Mouse (Mus musculus): Measurements from ENCODE around the gene Tmem200b.

Gene Tmem200b

DNA sequence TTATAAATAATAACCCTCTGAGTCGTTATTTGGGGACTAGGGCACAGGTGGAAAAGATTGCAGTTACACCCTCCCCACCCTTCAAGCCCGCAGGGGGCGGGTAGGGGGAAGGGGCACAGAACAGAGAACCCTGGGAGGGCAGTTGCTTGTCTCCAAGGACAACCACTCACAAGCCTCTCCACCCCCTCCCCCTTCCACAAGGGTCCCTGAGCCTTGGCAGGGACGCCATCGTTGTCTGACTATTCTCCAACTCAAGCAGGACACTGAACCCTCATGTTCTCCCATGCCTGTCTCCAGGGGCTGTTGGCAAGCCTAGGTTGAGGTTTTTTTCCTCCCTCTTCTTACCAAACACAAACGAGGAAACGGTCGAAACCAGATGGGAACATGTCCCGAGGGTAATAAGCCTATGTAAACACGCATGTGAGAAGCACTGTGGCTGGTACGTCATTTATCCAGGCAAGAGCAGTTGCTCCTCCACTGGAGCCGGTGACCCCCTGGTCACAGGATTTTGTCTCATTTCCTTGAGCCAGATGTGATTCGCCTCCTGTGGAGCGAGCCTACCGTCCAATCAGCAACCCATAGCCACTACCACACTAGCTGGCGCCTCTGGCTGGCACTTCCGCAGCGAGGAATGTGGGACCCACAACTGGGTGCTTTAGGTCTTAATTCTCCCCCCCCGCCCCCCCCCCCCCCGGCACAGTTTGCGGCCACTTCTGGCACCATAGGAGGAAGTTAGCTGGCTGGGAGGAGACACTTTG is 11.2 kb upstream of the Tmem200b start:
- DNase-seq (ENCODE audit: low read depth): no peak

DNA sequence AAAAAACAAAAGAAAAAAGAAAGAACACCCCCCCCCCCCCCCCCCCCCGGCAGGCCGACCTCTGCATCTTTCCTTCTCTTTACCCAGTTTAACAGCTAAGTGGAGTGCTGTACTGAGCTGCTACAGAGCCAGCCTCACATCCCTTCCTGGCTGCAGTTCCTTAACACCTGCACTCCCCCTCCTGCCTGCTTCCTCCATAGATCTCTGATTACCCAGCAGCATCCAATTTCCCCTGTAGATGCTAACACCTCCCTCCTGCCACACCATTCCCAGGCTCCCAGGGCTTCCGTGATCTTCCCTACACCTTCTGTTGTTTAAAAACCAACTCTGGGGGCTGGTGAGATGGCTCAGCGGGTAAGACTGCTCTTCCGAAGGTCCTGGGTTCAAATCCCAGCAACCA is 10.1 kb upstream of the Tmem200b start:
- no peak for DNase-seq (ENCODE audit: low read depth)

DNA sequence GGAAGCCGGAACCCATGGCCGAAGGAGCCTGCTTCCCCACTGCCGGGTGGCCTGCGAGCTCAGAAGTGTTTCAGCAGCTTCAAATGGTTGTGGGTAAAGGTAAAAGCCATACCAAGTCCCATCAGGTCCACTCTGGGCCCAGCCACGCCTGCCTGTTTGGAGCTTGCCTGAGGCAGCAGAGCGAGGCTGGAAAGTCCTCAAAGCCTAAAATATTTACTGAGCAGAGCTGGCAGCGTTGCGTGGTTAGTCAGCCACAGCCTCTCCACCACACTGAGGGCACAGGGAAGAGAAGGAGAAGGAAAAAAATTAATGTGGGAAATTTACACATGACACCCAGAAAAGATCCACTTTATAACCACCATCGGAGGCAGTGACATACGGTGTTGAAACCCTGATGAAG is 8.0 kb upstream of the Tmem200b start:
- DNase-seq (ENCODE audit: low read depth): no peak

DNA sequence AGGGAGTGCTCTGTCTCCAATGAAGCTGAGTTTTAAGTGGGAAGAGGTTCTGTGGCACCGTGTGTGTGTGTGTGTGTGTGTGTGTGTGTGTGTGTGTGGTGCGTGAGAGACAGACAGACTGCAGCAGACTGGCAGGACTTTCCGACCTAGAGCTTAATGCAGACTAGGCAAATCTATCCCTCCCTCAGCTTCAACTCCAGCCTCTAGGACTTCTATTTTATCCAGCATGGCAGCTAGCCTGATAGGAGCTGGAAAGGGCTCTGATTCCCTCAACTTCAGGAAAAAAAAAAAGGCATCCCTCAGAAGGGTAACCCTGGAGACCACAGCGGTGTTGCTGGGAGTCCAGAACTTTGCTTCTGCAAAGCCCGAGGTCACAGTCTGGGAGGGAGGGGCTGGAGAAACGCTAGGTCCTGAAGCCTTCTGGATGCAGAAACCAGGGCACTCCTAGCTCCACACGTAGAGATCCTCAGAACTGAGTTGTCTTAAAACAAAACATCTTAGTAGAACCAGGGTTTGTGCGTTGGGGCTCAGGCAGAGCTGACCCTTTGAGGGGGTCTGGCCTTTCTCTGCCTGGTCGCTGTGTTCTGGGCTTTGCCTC is 7.4 kb upstream of the Tmem200b start:
- DNase-seq (ENCODE audit: low read depth): no peak

DNA sequence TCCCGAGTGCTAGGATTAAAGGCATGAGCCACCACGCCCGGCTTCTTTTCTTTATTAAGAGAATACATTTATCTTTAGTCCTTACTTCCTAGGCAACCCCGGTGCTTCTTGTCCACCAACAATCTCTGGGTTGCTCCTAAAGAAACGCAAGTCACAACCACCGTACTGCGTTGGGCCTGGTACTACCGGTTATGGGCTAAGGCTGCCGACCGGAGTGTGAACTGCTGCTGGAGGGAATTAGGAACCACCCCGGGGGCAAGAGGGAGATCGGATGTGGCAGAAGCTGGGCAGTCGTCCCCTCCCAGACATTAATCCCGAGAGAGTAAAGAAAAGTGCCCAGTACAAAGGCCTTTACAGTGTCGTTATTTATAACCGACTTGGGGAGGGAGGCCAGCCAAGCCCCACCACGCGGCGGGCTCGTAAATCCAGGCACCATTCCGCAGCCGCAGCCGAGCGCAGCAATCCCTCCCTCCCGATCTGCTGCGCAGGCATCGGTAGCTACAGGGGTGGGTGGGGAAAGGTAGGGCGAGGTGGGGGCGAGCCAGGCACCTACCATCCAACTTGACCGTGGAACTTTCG is 6.6 kb upstream of the Tmem200b start:
- no peak for DNase-seq (ENCODE audit: low read depth)

DNA sequence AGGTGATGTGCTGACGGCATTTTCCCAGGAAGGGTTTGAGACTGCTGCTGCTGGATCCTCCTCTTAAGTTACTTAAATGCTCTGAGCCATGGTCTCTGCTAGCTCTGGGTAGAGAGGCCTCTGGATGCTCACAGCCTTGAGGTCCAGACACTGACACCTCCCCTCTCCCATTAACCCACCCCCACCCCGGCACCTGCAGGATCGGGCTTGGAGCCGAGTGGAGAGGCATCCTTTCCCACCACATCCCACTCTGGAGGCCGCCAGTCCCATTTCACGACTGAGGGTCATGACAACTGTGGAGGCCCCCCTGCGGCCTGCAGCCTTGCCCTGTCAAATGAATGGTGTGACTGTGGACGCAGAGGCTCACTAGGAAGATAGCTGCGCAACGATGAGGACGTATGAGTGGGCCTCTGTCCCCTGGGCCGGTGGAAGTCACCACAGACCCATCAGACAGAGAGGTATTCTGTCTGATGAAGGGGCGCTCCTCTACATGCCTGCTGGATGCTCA is 5.7 kb upstream of the Tmem200b start:
- no peak for DNase-seq (ENCODE audit: low read depth)

DNA sequence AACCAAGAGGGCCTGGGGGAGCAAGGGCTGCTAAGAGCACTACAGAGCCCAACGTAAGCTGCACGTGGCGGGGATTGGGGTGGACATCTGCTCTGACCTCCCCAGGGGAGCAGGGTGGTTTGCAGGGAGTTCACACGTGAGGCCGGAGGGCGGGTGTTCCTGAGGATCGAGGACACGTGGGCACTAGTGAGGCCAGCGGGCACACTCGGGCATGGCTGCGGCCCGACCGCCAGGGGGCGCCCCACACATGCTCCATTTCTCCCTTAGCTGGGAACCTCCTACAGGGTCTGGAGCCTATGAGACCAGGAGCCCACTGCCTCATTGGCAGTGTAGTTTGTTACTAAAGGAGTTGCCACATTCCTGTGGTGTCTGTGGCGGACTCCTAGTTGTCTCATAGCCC is 5.1 kb upstream of the Tmem200b start:
- DNase-seq (ENCODE audit: low read depth): peak; percentile 51

DNA sequence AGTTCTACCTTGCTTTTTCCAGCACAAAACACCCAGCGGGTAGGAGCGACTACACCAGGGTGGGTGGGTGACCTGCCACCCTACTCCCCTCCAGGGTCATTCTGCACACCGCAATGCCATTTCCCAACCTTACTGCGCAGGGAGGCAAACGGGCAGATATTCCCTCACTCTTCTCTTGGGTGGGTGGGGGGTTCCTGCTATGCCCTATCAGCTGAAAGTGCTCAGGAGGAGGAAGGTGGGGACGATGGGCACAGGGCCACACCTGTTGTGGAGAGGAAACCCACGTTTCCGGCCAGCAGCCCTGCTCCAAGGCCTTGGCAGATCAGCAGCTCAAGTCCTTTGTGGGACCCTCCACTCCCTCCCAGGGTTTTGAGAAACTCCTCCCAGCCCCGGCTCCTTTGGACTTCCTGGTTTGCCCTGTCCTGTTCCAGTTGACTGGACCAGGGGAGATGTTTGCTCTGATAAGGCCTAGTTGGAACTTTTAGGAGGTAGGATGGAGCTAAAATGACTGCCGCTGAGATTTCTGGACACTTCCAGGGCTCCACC is 4.5 kb upstream of the Tmem200b start:
- DNase-seq (ENCODE audit: low read depth): no peak

DNA sequence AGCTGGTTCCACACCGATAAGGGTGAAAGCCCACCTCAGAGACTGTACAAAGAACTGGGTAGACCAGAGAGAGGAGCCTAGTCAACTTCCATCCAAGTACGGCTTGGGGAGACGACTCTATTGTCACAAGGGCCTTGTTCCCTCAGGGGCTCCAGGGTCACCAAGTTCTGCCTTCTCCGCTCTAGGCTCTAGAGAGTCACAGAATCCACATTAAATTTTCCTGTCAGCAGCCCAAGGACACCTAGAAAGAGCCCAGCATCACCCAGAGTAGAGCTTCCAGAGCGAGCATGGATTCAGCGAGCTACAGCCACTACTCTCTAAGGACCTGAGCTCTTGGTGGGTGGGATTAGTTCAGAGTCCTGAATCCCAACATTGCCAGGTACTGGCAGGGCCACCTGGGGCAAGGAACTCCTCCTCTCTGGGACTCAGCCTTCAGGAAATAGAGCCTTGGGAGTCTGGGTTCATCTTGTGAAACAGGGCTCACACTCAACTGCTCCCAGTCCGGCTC is 3.5 kb upstream of the Tmem200b start:
- DNase-seq (ENCODE audit: low read depth): no peak

DNA sequence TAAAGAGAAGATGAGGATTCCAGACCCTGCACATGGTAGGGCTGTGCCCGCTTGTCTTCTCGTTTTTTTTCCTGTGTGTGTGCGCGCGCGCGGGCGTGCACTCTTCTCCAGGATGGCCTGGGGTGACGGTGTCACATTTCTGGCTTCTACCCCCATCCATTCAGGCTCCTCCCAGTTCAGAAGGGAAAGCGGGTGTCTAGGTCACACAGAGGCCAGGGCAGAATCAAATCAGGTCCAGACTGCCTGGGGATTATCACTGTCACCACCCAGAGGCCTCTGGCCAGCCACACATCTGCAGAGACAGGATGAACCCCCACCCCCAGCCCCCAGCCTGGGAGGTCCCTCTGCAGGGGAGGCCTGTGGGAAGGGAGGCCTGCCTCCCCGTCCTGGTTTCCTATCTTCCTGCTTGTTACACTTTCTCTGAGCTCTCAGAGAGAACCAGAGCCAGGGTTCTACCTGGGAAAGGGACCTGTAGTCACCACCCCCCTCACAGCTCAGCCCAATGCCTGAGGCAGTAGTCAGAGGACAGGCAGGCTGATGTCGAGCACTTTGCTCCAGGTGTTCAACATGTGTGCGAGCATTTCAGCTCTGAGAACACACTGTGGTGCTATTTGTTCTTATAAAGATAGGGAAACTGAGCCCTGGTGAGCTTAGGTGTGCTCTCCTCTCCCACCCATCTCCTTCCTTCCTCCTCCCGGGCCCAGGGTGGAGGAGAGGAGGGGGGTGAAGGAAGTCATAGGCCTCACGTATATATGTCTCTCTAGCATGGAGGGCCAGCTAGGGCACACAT is 2.7 kb upstream of the Tmem200b start:
- no peak for DNase-seq (ENCODE audit: low read depth)

DNA sequence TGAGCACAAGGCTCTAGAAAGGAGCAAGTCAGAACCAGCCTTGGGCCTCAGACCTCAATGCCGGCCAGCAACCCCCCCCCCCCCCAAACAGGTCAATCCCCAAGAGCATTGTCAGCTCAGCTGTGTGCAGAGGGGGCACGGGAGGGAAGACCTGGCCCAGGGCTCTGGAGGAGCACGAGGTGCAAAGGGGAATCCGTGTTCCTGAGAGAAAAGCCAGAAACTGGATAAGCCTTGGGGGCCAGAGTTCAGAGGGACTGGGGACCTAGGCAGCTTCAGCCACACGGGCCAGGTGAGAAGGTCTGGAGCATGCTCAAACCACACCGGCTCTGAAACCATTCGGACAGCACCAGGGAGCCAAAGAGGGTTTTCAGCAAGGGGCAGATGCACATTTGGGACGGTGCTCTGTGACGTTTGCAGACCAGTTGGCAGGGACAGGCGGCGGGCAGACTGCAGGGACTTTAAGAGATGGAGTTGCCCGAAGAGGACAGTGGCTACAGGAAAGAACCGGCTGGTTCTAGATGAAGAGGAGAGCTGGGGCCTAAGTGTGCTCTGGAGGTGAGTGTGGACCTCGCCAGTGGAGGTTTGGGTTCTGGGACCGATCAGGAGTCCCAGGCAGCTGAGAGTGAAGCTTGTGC is 1.9 kb upstream of the Tmem200b start:
- DNase-seq (ENCODE audit: low read depth): no peak

DNA sequence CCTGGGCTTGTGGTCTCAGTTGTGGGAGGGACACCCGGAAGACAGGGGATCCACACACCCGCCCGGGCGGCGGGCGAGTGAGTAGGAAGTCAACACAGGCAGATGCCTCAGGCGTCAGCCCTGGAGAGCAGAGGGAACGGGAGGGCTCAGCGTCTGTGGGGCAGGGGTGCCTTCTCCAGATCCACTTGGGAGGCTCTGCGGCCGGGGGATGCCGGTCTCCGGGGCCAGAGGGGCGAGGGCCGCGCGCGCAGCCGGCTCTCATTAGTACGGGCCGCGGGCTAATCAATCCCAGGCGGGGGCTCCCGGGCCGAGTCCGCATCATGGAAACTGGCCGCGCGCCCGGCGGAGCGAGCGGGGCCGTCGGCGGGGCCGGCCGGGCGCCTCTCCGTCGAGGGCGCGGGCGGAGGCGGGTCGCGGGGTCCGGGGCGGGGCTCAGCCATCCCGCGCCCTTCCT is 1.4 kb upstream of the Tmem200b start:
- no peak for DNase-seq (ENCODE audit: low read depth)

DNA sequence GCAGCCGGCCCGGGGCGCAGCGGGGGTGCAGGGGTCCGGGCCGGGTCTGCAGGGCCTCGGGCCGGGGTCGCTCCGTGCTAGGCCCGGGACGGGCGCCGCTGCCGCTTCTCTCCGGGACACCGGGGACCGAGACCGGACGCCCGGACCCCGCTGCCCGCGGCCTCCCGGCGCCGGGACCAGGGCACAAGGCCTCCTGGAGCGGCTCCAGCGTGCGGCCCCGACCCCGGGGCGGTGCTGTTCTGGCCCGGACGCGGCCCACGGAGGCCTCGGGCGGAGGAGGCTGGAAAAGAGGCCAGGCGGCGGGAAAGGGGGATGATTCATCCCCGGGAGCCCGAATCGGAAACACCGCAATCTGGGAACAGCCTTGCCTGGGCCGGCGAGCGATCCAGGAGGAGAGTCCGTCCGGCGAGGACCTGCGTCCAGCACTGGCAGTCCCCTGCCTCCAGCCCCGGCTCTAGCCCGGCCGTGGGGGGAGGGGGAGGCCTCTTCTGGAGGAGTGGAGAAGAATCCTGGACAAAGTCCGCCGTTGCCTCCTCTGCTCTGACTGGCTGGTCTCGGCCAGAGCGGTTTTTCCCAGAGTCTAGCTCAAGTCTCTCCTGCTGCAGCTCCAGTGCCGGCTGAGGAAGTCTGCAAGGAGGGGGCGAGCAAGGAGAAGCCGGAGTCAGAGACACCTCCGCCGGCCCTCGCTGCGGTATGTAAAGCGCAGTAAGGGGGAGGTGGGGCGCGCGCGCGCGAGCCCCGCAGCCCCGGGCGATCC is 798 bp upstream of the Tmem200b start:
- no peak for DNase-seq (ENCODE audit: low read depth)

DNA sequence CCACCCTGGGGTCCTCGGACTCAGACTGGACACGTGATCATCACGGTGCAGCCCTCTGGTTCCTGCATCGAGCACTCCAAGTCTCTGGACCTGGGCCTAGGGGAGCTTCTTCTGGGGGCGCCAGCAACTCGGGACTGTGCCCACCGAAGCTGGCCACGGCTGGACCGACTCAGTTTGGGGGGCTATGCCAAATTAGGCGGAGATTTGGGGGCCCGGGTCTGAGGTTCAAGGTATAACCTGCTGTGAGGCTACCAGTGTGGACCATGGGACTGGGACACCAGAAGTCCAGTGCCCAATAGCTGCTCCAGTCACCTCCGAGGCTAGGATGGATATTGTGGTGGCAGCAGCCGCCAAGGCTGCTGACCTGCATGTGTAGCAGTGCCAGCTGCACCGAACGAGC is 833 bp downstream of the Tmem200b start:
- DNase-seq (ENCODE audit: low read depth): no peak

DNA sequence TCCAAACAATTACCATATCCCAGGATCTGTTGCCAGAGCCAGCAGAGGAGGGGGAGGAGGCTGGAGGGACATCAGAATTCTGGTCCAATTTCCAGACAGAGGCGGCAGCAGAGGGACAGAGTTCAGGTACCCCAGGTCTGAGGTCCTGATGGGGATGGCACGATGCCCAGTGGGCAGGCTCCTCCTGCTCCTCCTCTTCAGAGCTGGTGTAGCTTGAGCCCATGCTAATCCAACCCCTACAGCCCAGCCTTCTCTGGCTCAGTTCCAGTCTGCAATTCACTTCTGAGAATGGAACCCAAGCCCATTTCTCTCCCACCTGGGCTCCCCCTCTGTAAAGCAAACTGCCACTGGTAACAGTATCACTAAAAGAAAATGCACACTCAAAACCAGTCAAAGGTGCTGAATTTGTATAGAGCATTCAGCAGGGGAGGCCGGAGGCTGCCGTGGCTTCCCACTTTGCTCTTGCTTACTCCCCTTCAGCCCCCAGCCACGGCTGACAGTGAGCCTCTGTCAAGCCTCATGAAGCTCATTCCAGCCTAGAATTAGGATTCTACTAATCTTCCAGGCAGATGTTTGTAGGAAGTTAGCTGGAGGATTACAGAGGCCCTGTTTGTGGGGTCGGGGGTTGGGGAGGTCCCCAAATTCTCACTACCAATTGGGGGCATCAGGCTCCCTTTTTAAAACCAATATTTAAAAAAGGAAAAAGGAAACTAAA is 2.7 kb downstream of the Tmem200b start:
- DNase-seq (ENCODE audit: low read depth): no peak

DNA sequence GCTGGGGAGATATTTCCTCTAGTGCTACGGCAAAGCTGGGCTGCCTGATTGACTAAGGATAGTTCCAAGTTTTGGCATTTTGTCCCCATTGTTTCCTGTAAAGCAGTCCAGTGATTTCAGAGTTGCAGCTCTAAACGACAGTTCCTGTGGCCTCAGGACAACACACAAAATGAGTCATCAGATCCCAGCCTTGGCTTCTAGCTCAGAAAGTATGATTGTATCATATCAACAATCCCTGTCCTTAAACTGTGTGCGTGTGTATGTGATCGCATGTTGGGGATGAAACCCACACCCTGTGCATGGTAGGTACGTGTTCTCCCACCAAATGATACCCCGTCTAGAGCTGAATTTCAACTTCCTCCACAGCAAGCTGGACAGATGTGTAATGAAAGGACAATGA is 7.6 kb downstream of the Tmem200b start:
- DNase-seq (ENCODE audit: low read depth): no peak

DNA sequence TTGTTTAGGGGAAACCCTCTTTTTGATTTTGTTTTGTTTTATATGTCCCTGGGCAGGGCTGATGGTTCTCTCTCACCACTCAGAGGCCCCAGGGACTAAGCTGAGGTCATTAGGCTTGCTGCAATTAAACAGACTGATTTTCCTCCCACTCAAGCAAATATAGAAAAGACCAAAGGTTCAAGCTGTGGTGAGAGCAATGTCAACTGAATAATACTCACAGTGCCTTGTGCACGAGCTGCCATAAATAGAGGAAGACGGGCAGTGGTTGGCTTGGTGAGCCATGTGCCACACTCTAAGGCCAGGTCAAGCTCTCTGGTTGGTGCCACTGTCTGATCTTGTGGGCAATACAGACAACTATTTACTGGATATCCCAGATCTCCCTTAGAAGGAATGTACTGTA is 17.9 kb downstream of the Tmem200b start:
- no peak for DNase-seq (ENCODE audit: low read depth)

DNA sequence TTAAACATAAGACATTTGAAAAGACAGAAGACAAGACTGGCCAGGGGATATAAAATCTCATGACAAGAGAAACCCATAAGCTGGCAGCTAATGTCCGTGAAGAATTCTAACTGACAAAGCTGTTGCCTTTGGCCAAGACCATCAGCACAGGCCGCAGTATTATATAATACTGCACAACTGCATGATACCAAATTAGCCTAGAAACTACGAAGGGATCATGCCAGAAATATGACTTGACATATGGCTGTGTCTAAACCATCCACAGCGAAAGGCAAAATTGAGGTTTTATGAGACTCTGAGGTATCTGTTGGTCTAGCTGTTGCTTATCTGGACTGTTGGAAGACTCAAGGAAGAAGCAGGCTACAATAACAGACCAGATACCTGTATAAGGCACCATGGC is 19.3 kb downstream of the Tmem200b start:
- no peak for DNase-seq (ENCODE audit: low read depth)

DNA sequence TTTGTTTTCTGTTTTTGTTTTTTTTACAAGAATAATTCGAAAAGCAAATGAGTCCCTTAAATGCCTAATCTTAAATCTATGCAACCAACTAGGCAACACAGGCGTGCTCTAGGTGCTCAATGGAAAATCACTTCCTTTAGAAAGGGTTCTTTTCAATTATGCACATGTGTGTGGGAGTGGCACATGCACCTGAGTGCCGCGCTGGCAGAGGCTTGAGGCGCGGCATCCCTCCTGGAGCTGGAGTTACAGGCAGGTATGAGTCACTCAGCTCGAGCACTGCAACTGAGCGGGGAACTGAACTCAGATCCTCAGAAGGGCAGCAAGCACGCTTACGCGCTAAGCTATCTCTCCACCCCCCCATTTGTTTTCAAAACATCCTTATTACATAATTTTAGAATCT is 26.3 kb downstream of the Tmem200b start:
- no peak for DNase-seq (ENCODE audit: low read depth)

DNA sequence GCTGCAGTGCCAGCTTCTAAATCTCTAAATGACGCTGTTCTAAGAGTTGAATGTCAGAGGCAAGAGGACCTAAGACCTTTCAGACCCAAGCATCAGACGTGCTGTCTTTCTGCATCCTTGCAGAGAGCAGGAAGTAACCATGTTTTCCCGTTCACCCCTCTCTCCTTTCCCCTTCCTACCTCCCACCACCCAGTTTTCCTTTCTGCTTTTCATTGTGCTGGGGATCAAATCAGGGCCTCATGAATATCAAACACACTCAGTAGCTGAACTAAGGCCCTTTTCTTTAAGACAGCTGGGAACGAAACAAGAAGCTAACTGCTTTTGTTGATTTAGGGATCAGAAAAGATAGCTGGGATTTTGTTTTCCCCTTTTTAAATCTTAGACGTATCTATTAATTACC is 28.3 kb downstream of the Tmem200b start:
- DNase-seq (ENCODE audit: low read depth): no peak

Data from c-Kit-positive CD71-positive TER-119-negative erythroid progenitor cells, embryonic 14.5 days (primary cell).